Mouse (Mus musculus) heart, embryonic 11.5 days (tissue): Measurements from ENCODE around the gene Grb10. TPM values are rescaled to one million over a fixed set of nuclear protein-coding genes. Genes with fewer than 3 reads are reported as not detected.

Experiments
- ATAC-seq: fragments of 200-750 bp; cut with Nextera tagmentation; replicated peaks from 2 replicates; pipeline ENCODE4 v1.8.0; 2017; ENCODE audit warnings: moderate library complexity; ENCODE audit not compliant: insufficient number of reproducible peaks, low FRiP score, low TSS enrichment
- H3K27ac ChIP-seq: fragments of 300-500 bp; sonication (generic); 2 replicates; pipeline ENCODE4 v1.5.1; 2014; ENCODE audit warnings: mild to moderate bottlenecking, low read depth, low read length
- H3K27me3 ChIP-seq: fragments of 300-500 bp; sonication (generic); 2 replicates; pipeline ENCODE4 v1.6.1; 2014; ENCODE audit warnings: mild to moderate bottlenecking, low read length, mixed read lengths; ENCODE audit not compliant: control insufficient read depth, insufficient read depth
- H3K36me3 ChIP-seq: fragments of 300-500 bp; sonication (generic); 2 replicates; pipeline ENCODE4 v1.6.1; 2014; ENCODE audit warnings: mild to moderate bottlenecking, low read length, moderate library complexity, mixed read lengths; ENCODE audit not compliant: control insufficient read depth, insufficient read depth
- H3K4me1 ChIP-seq: fragments of 300-500 bp; sonication (generic); 2 replicates; pipeline ENCODE4 v1.6.1; 2014; ENCODE audit warnings: low read length; ENCODE audit not compliant: control insufficient read depth, insufficient read depth
- H3K4me2 ChIP-seq: fragments of 300-500 bp; sonication (generic); 2 replicates; pipeline ENCODE4 v1.6.1; 2014; ENCODE audit warnings: mild to moderate bottlenecking, moderate library complexity
- H3K4me3 ChIP-seq: fragments of 300-500 bp; sonication (generic); 2 replicates; pipeline ENCODE4 v1.5.1; 2014; ENCODE audit warnings: low read depth, low read length
- H3K9ac ChIP-seq: fragments of 300-500 bp; sonication (generic); 2 replicates; pipeline ENCODE4 v1.6.1; 2014; ENCODE audit warnings: mild to moderate bottlenecking, low read depth, low read length, moderate library complexity
- H3K9me3 ChIP-seq: fragments of 300-500 bp; sonication (generic); replicated peaks from 2 replicates; pipeline ENCODE4 v1.6.1; 2016; ENCODE audit warnings: low read length; ENCODE audit not compliant: control insufficient read depth
- WGBS: fragments of 180-500 bp; shearing (Covaris S2); extraction: QIAGEN DNeasy Blood & Tissue Kit; methylation state at CpG from one replicate; pipeline ENCODE4 v1.1.7; 2014; ENCODE audit not compliant: insufficient replicate concordance; 5-methylcytosine and 5-hydroxymethylcytosine counted together
- polyA plus RNA-seq: library from polyadenylated mRNA; unstranded; fragments of >200 nt; fragmentation: Nextera tagmentation; extraction: Ambion mirVana; gene quantifications from 2 replicates; pipeline ENCODE4 v1.2.1, GENCODE M21; 2014

The Grb10 gene
- polyA plus RNA-seq, 1 experiment from 2014 or later: 402 TPM

GRCm38 (mm10) chr11:11884533-11885245 is 153.8 kb downstream of the Grb10 start:
- no peak overlapping the region for H3K4me2 ChIP-seq
- peaks cover 38% of the 10 kb centered on the region for H3K4me1 ChIP-seq
- H3K27ac ChIP-seq: peak overlapping the region; percentile 81
- no peak overlapping the region for H3K4me3 ChIP-seq
- no peaks in the 10 kb centered on the region for H3K36me3 ChIP-seq
- peak; percentile 71; the same call in 1 of the 2 replicates for ATAC-seq
- H3K9me3 ChIP-seq: no peaks in the 10 kb centered on the region
- 23% methylated on average over 11 of the region's 11 CpGs for WGBS
- no peaks in the 10 kb centered on the region for H3K27me3 ChIP-seq
- no peak overlapping the region for H3K9ac ChIP-seq

GRCm38 (mm10) chr11:11881783-11882155 is 156.7 kb downstream of the Grb10 start:
- ATAC-seq: no peak
- Histone ChIP-seq H3K4me1 (peaks cover 52% of the 10 kb centered on the region), H3K27ac (peak overlapping the region; percentile 94; the same call in 1 of the 2 replicates)

GRCm38 (mm10) chr11:11881026-11881782 is 157.3 kb downstream of the Grb10 start:
- Histone ChIP-seq H3K9me3 (no peaks in the 10 kb centered on the region), H3K36me3 (no peaks in the 10 kb centered on the region), H3K9ac (no peak overlapping the region; the same call in 1 of the 2 replicates), H3K4me1 (peaks cover 50% of the 10 kb centered on the region), H3K27me3 (no peaks in the 10 kb centered on the region), H3K4me3 (no peak overlapping the region), H3K27ac (peak overlapping the region; percentile 94), H3K4me2 (no peak overlapping the region)
- ATAC-seq: no peak
- WGBS: 32% methylated on average over 13 of the region's 13 CpGs

More at GRCm38 (mm10) chr11:11881783-11882155, 156.7 kb downstream of the Grb10 start:
- H3K4me3 ChIP-seq: no peak overlapping the region
- H3K4me2 ChIP-seq: no peak overlapping the region
- H3K36me3 ChIP-seq: no peaks in the 10 kb centered on the region
- no peaks in the 10 kb centered on the region for H3K27me3 ChIP-seq
- H3K9me3 ChIP-seq: no peaks in the 10 kb centered on the region
- no peak overlapping the region for H3K9ac ChIP-seq
- WGBS: 58% methylated on average over 1 of the region's 1 CpGs

Other genes starting within 250 kb of the Grb10 start
- gene Fignl1, start 229.7 kb downstream of the Grb10 start, polyA plus RNA-seq: 73.1 and 86.9 TPM in 2 replicates
- gene Ddc, start 140.5 kb downstream of the Grb10 start, polyA plus RNA-seq: 39.7 and 44.5 TPM in 2 replicates